Mouse (Mus musculus) cerebellum, adult 2 months (tissue): ENCODE results near the gene Slc38a9.

Experiments
- CTCF ChIP-seq: fragments of 200-500 bp; IDR thresholded peaks from 2 replicates; pipeline ENCODE4 v1.5.1; 2011; ENCODE audit warnings: low read depth, mild to moderate bottlenecking, control low read depth, low read length, moderate library complexity, borderline replicate concordance; ENCODE audit not compliant: insufficient read depth
- POLR2A ChIP-seq: fragments of 200-500 bp; IDR thresholded peaks from 2 replicates; pipeline ENCODE4 v1.6.1; 2011; ENCODE audit warnings: low read length, control low read depth, borderline replicate concordance; ENCODE audit not compliant: insufficient read depth

DNA sequence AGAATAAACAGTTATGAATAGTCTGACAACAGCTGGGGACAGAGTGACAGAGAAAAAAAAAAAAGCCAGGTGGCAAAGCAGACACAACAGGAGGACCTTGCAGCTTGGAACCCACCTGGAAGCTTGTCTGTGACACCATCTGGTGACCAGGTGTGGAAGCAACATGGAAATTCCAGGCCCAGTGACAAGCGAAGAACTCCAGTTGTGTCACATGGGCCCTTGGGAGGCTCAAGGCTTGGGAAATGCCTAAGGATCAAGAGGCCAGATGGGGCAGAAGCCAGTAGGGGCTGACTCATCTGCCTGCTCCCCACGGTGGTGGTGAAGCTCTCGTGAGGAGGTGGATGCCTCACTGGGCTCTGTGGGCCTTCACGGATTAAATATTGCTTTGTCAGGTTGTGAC is 94.3 kb downstream of the Slc38a9 start:
- TF ChIP-seq CTCF, result no peak
- no peak for TF ChIP-seq POLR2A
